Mouse (Mus musculus) heart, postnatal 0 days (tissue): ENCODE measurements around the gene Atp2a1.

Experiments used
- CTCF ChIP-seq: IDR thresholded peaks from 2 replicates; pipeline ENCODE4 v1.5.1; 2016; ENCODE audit warnings: antibody characterized with exemption, control low read depth, low read depth
- EP300 ChIP-seq: IDR thresholded peaks from 2 replicates; pipeline ENCODE4 v1.6.1; 2016; ENCODE audit warnings: antibody characterized with exemption, low read depth

GRCm38 (mm10) chr7:126444536-126444935 is 18.4 kb downstream of the Atp2a1 start:
- TF ChIP-seq CTCF (no peak), EP300 (no peak)
